Mouse (Mus musculus) brain, embryonic 14.5 days (tissue): Measurements from ENCODE around the gene Kcna6.

Experiments
- CTCF ChIP-seq: fragments of 200-500 bp; IDR thresholded peaks from 2 replicates; pipeline ENCODE4 v1.5.1; 2012; ENCODE audit warnings: inconsistent platforms, mild to moderate bottlenecking, moderate library complexity, borderline replicate concordance; ENCODE audit not compliant: insufficient read depth, insufficient read length; ENCODE audit errors: extremely low read depth
- POLR2A ChIP-seq: fragments of 200-500 bp; IDR thresholded peaks from 2 replicates; pipeline ENCODE4 v1.6.1; 2012; ENCODE audit warnings: mild to moderate bottlenecking, inconsistent platforms, borderline replicate concordance; ENCODE audit not compliant: poor library complexity, insufficient read depth, insufficient read length, severe bottlenecking; ENCODE audit errors: extremely low read depth

DNA sequence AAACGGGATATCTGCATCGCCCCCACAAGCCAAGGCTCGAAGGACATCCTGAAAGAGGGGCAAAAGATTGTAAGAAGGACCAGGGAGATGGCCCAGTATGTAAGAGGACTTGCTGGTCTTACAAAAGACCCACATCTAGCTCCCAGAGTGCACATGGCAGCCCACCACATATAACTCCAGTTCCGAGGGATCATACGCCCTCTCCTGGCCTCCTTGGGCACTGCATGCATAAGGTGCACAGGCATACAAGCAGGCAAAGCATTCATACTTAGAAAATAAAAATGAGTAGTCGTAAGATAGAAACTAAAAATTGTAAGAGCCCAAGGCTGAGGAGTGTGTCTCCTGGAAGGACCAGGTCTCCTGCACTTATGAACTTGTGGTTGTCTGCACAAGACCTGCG lies 61.5 kb downstream of the Kcna6 start:
- TF ChIP-seq CTCF (peak; percentile 60), POLR2A (no peak)
